Mouse (Mus musculus) liver, embryonic 14.5 days (tissue): ENCODE results near the gene Lrrc10. TPM values are rescaled to one million over a fixed set of nuclear protein-coding genes. Genes with fewer than 3 reads are reported as not detected.

Experiments
- ATAC-seq: fragments of 200-750 bp; cut with Nextera tagmentation; 2 replicates; pipeline ENCODE4 v1.8.0; 2017; ENCODE audit warnings: moderate number of reproducible peaks, mild to moderate bottlenecking, moderate library complexity; ENCODE audit not compliant: insufficient read depth
- DNase-seq, 3 experiments: peaks; one replicate each; pipeline ENCODE4 v3.0.0-alpha.2; 2012 to 2013; ENCODE audit warnings: low read depth in 3 of 3, low spot score in 3 of 3
- H3K27ac ChIP-seq: fragments of 300-500 bp; sonication (generic); 2 replicates; pipeline ENCODE4 v1.5.1; 2014; ENCODE audit warnings: moderate library complexity, mild to moderate bottlenecking, control low read depth, inconsistent platforms
- H3K27me3 ChIP-seq: fragments of 300-500 bp; sonication (generic); 2 replicates; pipeline ENCODE4 v1.6.1; 2014; ENCODE audit warnings: mild to moderate bottlenecking, low read length, moderate library complexity; ENCODE audit not compliant: control insufficient read depth, insufficient read depth
- H3K36me3 ChIP-seq: fragments of 300-500 bp; sonication (generic); replicated peaks from 2 replicates; pipeline ENCODE4 v1.6.1; 2014; ENCODE audit warnings: low read depth; ENCODE audit not compliant: control insufficient read depth, insufficient read depth
- H3K4me1 ChIP-seq, 2 experiments: fragments of 200-500 bp in 1 of 2; fragments of 300-500 bp in 1 of 2; sonication (generic) in 1 of 2; replicated peaks; 2 replicates each; pipeline ENCODE4 v1.6.1; 2012 to 2014; ENCODE audit warnings: antibody characterized with exemption in 1 of 2, inconsistent platforms in 1 of 2, low read length in 1 of 2; ENCODE audit not compliant: control insufficient read depth in 2 of 2, insufficient read depth in 2 of 2
- H3K4me2 ChIP-seq: fragments of 300-500 bp; sonication (generic); 2 replicates; pipeline ENCODE4 v1.6.1; 2014; ENCODE audit warnings: low read depth, mild to moderate bottlenecking, control low read depth, moderate library complexity
- H3K4me3 ChIP-seq, 2 experiments: fragments of 200-500 bp in 1 of 2; fragments of 300-500 bp in 1 of 2; sonication (generic) in 1 of 2; 2 replicates each; pipeline ENCODE4 v1.5.1; 2012 to 2014; ENCODE audit warnings: low read depth in 2 of 2, low read length in 2 of 2, mild to moderate bottlenecking in 2 of 2, control low read depth in 1 of 2, inconsistent platforms in 1 of 2, moderate library complexity in 1 of 2; ENCODE audit not compliant: insufficient read depth in 1 of 2
- H3K9ac ChIP-seq: fragments of 300-500 bp; sonication (generic); replicated peaks from 2 replicates; pipeline ENCODE4 v1.6.1; 2014; ENCODE audit warnings: mild to moderate bottlenecking, control low read depth, moderate library complexity
- H3K9me3 ChIP-seq: fragments of 300-500 bp; sonication (generic); 2 replicates; pipeline ENCODE4 v1.6.1; 2016; ENCODE audit warnings: low read length, mixed read lengths; ENCODE audit not compliant: control insufficient read depth
- CTCF ChIP-seq: IDR thresholded peaks from 2 replicates; pipeline ENCODE4 v1.5.1; 2016; ENCODE audit warnings: antibody characterized with exemption, low read depth, control low read depth
- EP300 ChIP-seq: IDR thresholded peaks from 2 replicates; pipeline ENCODE4 v1.6.1; 2016; ENCODE audit warnings: antibody characterized with exemption, low read depth
- WGBS: fragments of 180-500 bp; shearing (Covaris S2); extraction: QIAGEN DNeasy Blood & Tissue Kit; methylation state at CpG from one replicate; pipeline ENCODE4 v1.1.7; 2014; ENCODE audit not compliant: insufficient replicate concordance; 5-methylcytosine and 5-hydroxymethylcytosine counted together
- polyA plus RNA-seq, 2 experiments: library from polyadenylated mRNA; depleted of rRNA in 1 of 2; stranded (reverse) in 1 of 2; unstranded in 1 of 2; fragments of >200 nt; fragmentation: Nextera tagmentation in 1 of 2; extraction: Ambion mirVana in 1 of 2; gene quantifications; 2 replicates each; pipeline versions ENCODE4 v1.2.1 to v1.2.3; 2012 to 2014

Lrrc10 gene
- polyA plus RNA-seq, 2 experiments = not detected

DNA sequence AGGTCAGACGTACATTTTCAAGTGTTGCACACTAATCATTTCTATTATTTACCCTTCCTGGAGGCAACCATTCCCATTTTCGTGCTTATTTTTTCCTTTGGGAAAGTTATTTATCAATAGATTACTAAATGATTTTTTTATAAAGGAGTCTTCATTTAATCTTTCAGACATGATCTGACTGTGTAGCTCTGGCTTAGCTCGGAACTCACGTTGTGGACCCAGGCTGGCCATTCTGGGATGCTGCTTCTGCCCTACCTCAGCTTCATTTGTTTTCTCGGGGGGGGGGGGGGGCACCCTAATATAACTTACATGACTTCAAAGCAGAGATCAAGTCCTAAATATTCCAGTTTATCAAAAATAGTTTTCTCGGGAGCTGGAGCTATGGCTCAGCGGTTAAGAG, 18.9 kb downstream of the Lrrc10 start:
- Histone ChIP-seq H3K4me2 (peak overlapping the region; percentile 70), H3K27me3 (no peaks in the 10 kb centered on the region), H3K4me1 (no peaks in the 10 kb centered on the region; a peak in 2 of 4 replicates), H3K9me3 (no peaks in the 10 kb centered on the region), H3K9ac (peak overlapping the region; percentile 35), H3K27ac (peak overlapping the region; percentile 24; the same call in 1 of the 2 replicates), H3K4me3 (peak overlapping the region; percentile 48 to 85; a peak in 3 of 4 replicates), H3K36me3 (peaks cover 34% of the 10 kb centered on the region)
- 4% methylated on average over 7 of the region's 7 CpGs for WGBS
- no peak for ATAC-seq
- TF ChIP-seq CTCF (no peak), EP300 (no peak)
- no peak for DNase-seq

DNA sequence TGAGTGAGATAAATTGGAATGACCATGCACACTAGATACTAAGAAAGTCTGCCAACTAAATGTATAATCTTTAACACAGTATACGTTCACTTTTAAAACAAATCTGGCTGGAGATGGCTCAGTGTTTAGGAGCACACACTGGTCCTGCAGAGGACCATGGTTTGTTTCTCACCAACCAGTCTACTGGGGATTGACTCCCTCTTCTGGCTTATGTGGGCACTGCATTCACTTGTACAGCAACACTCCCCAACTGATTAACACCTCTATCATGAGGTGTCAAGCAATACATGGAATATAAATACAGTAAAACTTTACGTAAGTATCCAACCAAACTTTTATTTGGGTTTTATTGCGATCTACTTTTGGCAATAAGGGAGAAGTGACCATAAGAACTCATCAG, 24.0 kb downstream of the Lrrc10 start:
- Histone ChIP-seq H3K4me1 (no peaks in the 10 kb centered on the region), H3K36me3 (peaks cover 20% of the 10 kb centered on the region), H3K9ac (no peak overlapping the region), H3K4me3 (no peak overlapping the region), H3K27ac (no peak overlapping the region), H3K27me3 (no peaks in the 10 kb centered on the region), H3K4me2 (no peak overlapping the region), H3K9me3 (no peaks in the 10 kb centered on the region)
- peak; percentile 44 for TF ChIP-seq CTCF
- TF ChIP-seq EP300 = no peak
- WGBS = 83% methylated on average over 3 of the region's 3 CpGs
- ATAC-seq = no peak
- DNase-seq = no peak

DNA sequence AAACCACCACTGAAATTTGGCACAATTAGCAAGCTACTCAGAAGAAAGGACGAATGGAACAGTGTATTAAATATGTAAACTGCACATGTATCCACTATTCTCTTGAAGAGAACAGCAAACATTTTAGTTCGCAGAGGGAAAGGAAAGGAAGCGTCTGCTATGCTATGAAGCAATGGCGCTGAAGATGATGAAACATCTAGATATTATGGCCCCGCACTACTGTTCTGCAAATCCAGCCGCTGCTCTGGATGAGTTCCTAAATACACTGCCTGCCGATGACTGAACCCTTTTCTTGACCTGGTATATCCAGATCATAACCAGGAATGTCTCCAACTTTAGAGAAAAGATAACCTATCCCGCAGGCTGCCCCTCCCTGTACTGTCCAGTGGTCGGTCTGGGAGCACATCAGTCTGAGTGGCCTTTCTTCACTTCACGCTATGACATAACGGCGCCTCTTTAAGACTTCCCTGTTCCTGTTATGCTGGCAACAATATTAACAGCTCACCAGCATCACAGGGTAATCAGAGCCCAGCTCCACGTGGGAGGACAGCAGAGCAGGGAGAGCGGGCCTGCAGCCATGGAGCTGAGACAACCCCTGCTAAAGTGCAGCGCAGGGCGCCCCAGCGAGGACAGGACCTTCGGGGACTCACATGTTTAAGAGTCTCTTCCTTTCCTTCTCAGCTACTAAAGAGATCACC, 27.2 kb downstream of the Lrrc10 start:
- DNase-seq (no peak), ATAC-seq (no peak)
- H3K9ac ChIP-seq = no peak overlapping the region
- H3K27ac ChIP-seq = no peak overlapping the region
- no peaks in the 10 kb centered on the region for H3K4me1 ChIP-seq
- no peak overlapping the region for H3K4me2 ChIP-seq
- no peak overlapping the region for H3K4me3 ChIP-seq
- TF ChIP-seq CTCF = no peak
- TF ChIP-seq EP300 = no peak
- 83% methylated on average over 18 of the region's 18 CpGs for WGBS
- H3K27me3 ChIP-seq = no peaks in the 10 kb centered on the region
- H3K9me3 ChIP-seq = no peaks in the 10 kb centered on the region
- H3K36me3 ChIP-seq = peaks cover 43% of the 10 kb centered on the region

- Histone ChIP-seq H3K36me3 (peaks cover 48% of the 10 kb centered on the region), H3K27me3 (no peaks in the 10 kb centered on the region), H3K27ac (no peak overlapping the region), H3K4me3 (no peak overlapping the region), H3K9me3 (no peaks in the 10 kb centered on the region), H3K4me1 (no peaks in the 10 kb centered on the region), H3K4me2 (no peak overlapping the region), H3K9ac (no peak overlapping the region)
- DNase-seq = no peak
- TF ChIP-seq EP300 (no peak), CTCF (no peak)
- ATAC-seq = no peak
- WGBS = 83% methylated on average over 7 of the region's 7 CpGs
Measured at GRCm38 (mm10) chr10:117073176-117073575, 28.0 kb downstream of the Lrrc10 start.

DNA sequence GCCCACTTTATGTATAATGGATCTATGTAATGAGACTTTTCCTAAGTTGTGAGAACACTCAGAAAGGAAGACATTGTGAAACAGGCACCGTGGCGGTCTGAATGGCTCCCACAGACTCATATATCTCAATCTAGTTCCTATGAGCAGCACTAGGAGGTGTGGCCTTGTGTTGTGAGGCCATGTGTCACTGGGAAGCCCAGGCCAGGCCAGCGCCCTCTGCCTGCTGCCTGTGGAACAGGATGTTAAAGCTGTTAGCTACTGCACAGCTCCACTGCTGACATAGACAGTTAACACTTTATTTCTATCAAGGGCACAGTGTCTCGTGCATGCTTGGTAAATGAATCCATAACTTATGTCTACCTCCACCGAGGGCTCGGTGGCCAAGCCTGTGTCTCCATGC, 33.1 kb downstream of the Lrrc10 start:
- Histone ChIP-seq H3K9me3 (no peaks in the 10 kb centered on the region), H3K9ac (no peak overlapping the region), H3K4me1 (peaks cover 0 to 7% of the 10 kb centered on the region in 2 experiments; a peak in 1 of 4 replicates), H3K36me3 (peaks cover 67% of the 10 kb centered on the region), H3K4me2 (no peak overlapping the region), H3K4me3 (no peak overlapping the region), H3K27me3 (no peaks in the 10 kb centered on the region), H3K27ac (no peak overlapping the region)
- ATAC-seq = peak; percentile 64; the same call in 1 of the 2 replicates
- no peak for TF ChIP-seq EP300
- peak; percentile 93 for TF ChIP-seq CTCF
- DNase-seq = peak in 1 of 3 experiments; percentile 37
- WGBS = 65% methylated on average over 6 of the region's 6 CpGs
